Mouse (Mus musculus) myocyte (in vitro differentiated cells): ENCODE measurements around the gene Cbx8. TPM values are rescaled to one million over a fixed set of nuclear protein-coding genes. Genes with fewer than 3 reads are reported as not detected.

Source experiments
- H3K27me3 ChIP-seq: one replicate; pipeline ENCODE4 v1.6.1; 2011; ENCODE audit not compliant: control insufficient read depth, insufficient read depth, insufficient read length
- H3K36me3 ChIP-seq: one replicate; pipeline ENCODE4 v1.6.1; 2011; ENCODE audit not compliant: control insufficient read depth, insufficient read depth
- H3K4me2 ChIP-seq: one replicate; pipeline ENCODE4 v1.6.1; 2011; ENCODE audit warnings: low read depth, control low read depth
- H3K4me3 ChIP-seq: one replicate; pipeline ENCODE4 v1.5.1; 2011; ENCODE audit warnings: mild to moderate bottlenecking, control low read depth, moderate library complexity
- H3K79me2 ChIP-seq: one replicate; pipeline ENCODE4 v1.6.1; 2011; ENCODE audit not compliant: control insufficient read depth, insufficient read depth
- H3ac ChIP-seq: one replicate; pipeline ENCODE4 v1.6.1; 2011; ENCODE audit not compliant: control insufficient read depth, insufficient read length
- CEBPB ChIP-seq: IDR thresholded peaks from 2 replicates; pipeline ENCODE4 v1.6.1; 2011; ENCODE audit warnings: mild to moderate bottlenecking, moderate library complexity; ENCODE audit not compliant: poor library complexity, insufficient read depth, severe bottlenecking
- E2F4 ChIP-seq: IDR thresholded peaks from one replicate; pipeline ENCODE4 v1.6.1; 2011; ENCODE audit warnings: mild to moderate bottlenecking, control low read depth, moderate library complexity; ENCODE audit not compliant: insufficient read depth
- MAX ChIP-seq: IDR thresholded peaks from one replicate; pipeline ENCODE4 v1.6.1; 2011; ENCODE audit warnings: low read depth, mild to moderate bottlenecking, control low read depth
- MYOD1 ChIP-seq, 3 experiments: IDR thresholded peaks; one replicate each; pipeline ENCODE4 v1.6.1; 2011; ENCODE audit warnings: control low read depth in 2 of 3, low read depth in 2 of 3, mild to moderate bottlenecking in 2 of 3, moderate library complexity in 1 of 3; ENCODE audit not compliant: insufficient read length in 2 of 3, control insufficient read depth in 1 of 3
- MYOG ChIP-seq, 3 experiments: IDR thresholded peaks; one replicate each; pipeline ENCODE4 v1.6.1; 2011; ENCODE audit warnings: control low read depth in 2 of 3, low read depth in 2 of 3, mild to moderate bottlenecking in 2 of 3; ENCODE audit not compliant: insufficient read length in 2 of 3, control insufficient read depth in 1 of 3, insufficient read depth in 1 of 3
- POLR2A ChIP-seq: IDR thresholded peaks from one replicate; pipeline ENCODE4 v1.6.1; 2011; ENCODE audit warnings: low read depth, mild to moderate bottlenecking, control low read depth, moderate library complexity; ENCODE audit not compliant: insufficient read length
- POLR2AphosphoS2 ChIP-seq: IDR thresholded peaks from one replicate; pipeline ENCODE4 v1.6.1; 2011; ENCODE audit warnings: low read depth, control low read depth; ENCODE audit not compliant: insufficient read length
- REST ChIP-seq: IDR thresholded peaks from one replicate; pipeline ENCODE4 v1.6.1; 2011; ENCODE audit warnings: mild to moderate bottlenecking, control low read depth, moderate library complexity; ENCODE audit not compliant: insufficient read depth, insufficient read length
- SRF ChIP-seq: IDR thresholded peaks from one replicate; pipeline ENCODE4 v1.6.1; 2011; ENCODE audit warnings: low read depth; ENCODE audit not compliant: control insufficient read depth, insufficient read length
- TCF12 ChIP-seq: IDR thresholded peaks from one replicate; pipeline ENCODE4 v1.6.1; 2011; ENCODE audit warnings: mild to moderate bottlenecking, control low read depth; ENCODE audit not compliant: poor library complexity, insufficient read depth, severe bottlenecking
- TCF3 ChIP-seq: IDR thresholded peaks from one replicate; pipeline ENCODE4 v1.6.1; 2011; ENCODE audit warnings: low read depth, control low read depth; ENCODE audit not compliant: insufficient read length
- USF1 ChIP-seq: IDR thresholded peaks from one replicate; pipeline ENCODE4 v1.6.1; 2011; ENCODE audit warnings: low read depth, mild to moderate bottlenecking, control low read depth, moderate library complexity
- polyA plus RNA-seq: library from polyadenylated mRNA; unstranded; fragments of >200 nt; fragmentation: generic; extraction: Trizol; gene quantifications from one replicate; pipeline ENCODE4 v1.2.1, GENCODE M21; 2012; ENCODE audit warnings: missing spikeins

Cbx8 gene
- polyA plus RNA-seq, 1 experiment = 4.9 TPM

DNA sequence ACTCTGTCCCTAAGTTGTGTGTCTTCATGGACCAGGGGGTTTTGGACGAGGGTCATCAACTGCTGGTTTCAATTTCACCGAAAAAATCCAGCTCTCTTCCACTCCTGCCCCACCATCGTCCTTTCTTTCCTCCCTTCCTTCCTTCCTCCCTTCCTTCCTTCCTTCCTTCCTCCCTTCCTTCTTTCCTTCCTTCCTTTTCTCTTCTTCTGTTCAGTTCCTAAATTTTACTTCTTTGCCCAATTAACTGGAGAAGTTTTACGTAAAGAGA is 2.4 kb upstream of the Cbx8 start:
- Histone ChIP-seq H3K4me3 (no peak overlapping the region), H3ac (no peak overlapping the region), H3K79me2 (peaks cover 13% of the 10 kb centered on the region), H3K4me2 (no peak overlapping the region), H3K36me3 (no peaks in the 10 kb centered on the region), H3K27me3 (peaks cover 31% of the 10 kb centered on the region)
- TF ChIP-seq REST (no peak), TCF3 (no peak), SRF (no peak), POLR2AphosphoS2 (no peak), POLR2A (no peak), MYOG (IDR thresholded peaks at IDR 0.05; ENCODE audit: control insufficient read depth in 1 of 3, insufficient read depth in 1 of 3, insufficient read length in 2 of 3, low read depth in 2 of 3) (no peak), CEBPB (no peak), USF1 (no peak), E2F4 (no peak), MAX (no peak), MYOD1 (IDR thresholded peaks at IDR 0.05; ENCODE audit: control insufficient read depth in 1 of 3, insufficient read length in 2 of 3, low read depth in 2 of 3) (no peak), TCF12 (no peak)

GRCm38 (mm10) chr11:119042466-119043272 is 1.9 kb upstream of the Cbx8 start:
- no peak for TF ChIP-seq USF1
- no peak for TF ChIP-seq SRF
- no peak for TF ChIP-seq REST
- no peak for TF ChIP-seq TCF12
- no peak for TF ChIP-seq MYOD1 (IDR thresholded peaks at IDR 0.05; ENCODE audit: control insufficient read depth in 1 of 3, insufficient read length in 2 of 3, low read depth in 2 of 3)
- no peak for TF ChIP-seq MAX
- TF ChIP-seq E2F4 = no peak
- TF ChIP-seq MYOG (IDR thresholded peaks at IDR 0.05; ENCODE audit: control insufficient read depth in 1 of 3, insufficient read depth in 1 of 3, insufficient read length in 2 of 3, low read depth in 2 of 3) = no peak
- TF ChIP-seq POLR2AphosphoS2 = no peak
- no peak for TF ChIP-seq TCF3
- TF ChIP-seq CEBPB = no peak
- no peak for TF ChIP-seq POLR2A
- Histone ChIP-seq H3K36me3 (no peaks in the 10 kb centered on the region), H3K4me3 (no peak overlapping the region), H3K79me2 (peaks cover 13% of the 10 kb centered on the region), H3K4me2 (no peak overlapping the region), H3K27me3 (peaks cover 26% of the 10 kb centered on the region), H3ac (no peak overlapping the region)

DNA sequence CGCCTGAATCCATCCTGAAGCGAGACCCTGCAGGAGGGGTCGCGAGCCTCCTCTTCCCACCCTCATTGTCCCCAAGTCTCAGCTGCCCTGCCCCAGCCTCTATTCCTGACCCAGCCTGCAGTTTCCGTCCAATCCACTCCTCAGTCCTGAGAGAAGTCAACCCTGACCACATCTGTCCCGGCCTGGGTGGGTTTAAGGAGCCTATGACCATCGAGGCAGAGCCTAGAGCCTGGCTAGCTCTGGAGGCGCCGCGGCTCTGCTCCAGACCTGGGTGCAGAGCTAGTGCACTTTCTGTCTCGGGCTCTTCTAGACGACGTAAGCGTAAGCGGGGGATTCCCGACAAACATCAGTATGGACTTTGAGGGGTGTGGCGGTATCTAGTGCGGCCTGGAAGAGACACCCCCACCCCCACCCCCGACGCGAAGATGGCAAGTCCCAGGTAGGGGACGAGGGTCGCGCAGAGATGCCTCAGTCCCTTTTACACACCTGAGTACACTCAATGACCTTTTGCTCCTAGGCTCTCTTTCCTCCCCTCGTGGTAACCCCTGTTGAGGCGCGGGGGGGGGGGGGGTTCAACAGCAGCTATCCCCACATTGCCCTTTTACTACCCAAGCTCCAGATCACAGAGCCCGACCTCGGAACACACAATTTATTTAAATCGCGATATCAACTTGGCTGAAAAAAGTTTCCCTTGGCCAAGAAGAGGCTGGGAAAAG is 1.1 kb upstream of the Cbx8 start:
- peak overlapping the region; percentile 53 for H3ac ChIP-seq
- peaks cover 20% of the 10 kb centered on the region for H3K27me3 ChIP-seq
- peak overlapping the region; percentile 97 for H3K4me2 ChIP-seq
- peaks cover 13% of the 10 kb centered on the region for H3K79me2 ChIP-seq
- TF ChIP-seq TCF3 (no peak), MAX (no peak), POLR2AphosphoS2 (no peak), SRF (no peak), REST (no peak), TCF12 (no peak), POLR2A (no peak), CEBPB (no peak)
- H3K4me3 ChIP-seq = peak overlapping the region; percentile 45
- H3K36me3 ChIP-seq = no peaks in the 10 kb centered on the region

DNA sequence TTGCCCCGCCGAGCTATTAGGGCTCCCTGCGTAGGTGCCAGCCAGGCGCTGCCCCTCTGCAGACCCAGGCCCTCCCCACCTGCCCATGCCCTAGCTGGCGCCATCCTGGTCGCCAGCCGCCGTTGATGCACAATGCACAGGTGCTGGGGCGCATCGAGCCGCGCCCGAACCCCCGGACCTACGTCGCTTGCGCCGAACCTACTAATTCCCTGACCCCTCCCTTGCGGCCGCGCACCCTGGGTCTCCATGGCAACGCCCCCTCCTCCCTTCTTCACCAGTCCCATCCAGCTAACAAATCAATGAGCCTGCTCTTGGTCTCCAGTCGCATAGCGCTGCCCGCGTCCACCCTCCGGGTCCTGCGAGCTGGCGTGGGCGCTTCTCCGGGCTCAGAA is 552 bp upstream of the Cbx8 start:
- H3K4me3 ChIP-seq = peak overlapping the region; percentile 45
- no peaks in the 10 kb centered on the region for H3K36me3 ChIP-seq
- H3K4me2 ChIP-seq = peak overlapping the region; percentile 97
- peak overlapping the region; percentile 53 for H3ac ChIP-seq
- H3K27me3 ChIP-seq = peaks cover 14% of the 10 kb centered on the region
- H3K79me2 ChIP-seq = peaks cover 13% of the 10 kb centered on the region
- TF ChIP-seq MYOD1 (IDR thresholded peaks at IDR 0.05; ENCODE audit: control insufficient read depth in 1 of 3, insufficient read length in 2 of 3, low read depth in 2 of 3) (peak in 2 of 3 experiments; percentile 7 to 72), TCF12 (no peak), MYOG (IDR thresholded peaks at IDR 0.05; ENCODE audit: control insufficient read depth in 1 of 3, insufficient read depth in 1 of 3, insufficient read length in 2 of 3, low read depth in 2 of 3) (peak in 1 of 3 experiments; percentile 33), MAX (no peak)
